Mouse (Mus musculus): ENCODE measurements around the gene Slain2. TPM values are rescaled to one million over a fixed set of nuclear protein-coding genes. Genes with fewer than 3 reads are reported as not detected.

Gene Slain2
- 1.8 and 7.7 TPM in 2 replicates for polyA plus RNA-seq (2021; fragmentation: Nextera tagmentation)
- long read RNA-seq, experiment 1, full-length matches to known transcripts = 7 of 18 reads
- long read RNA-seq, experiment 1, partial matches to known transcripts = 11 of 18 reads
- long read RNA-seq, experiment 1, other reads (novel, unspliced or antisense) = 0 of 18 reads
- long read RNA-seq, experiment 2, partial matches to known transcripts = 2 of 6 reads
- long read RNA-seq, experiment 2, other reads (novel, unspliced or antisense) = 4 of 6 reads

DNA sequence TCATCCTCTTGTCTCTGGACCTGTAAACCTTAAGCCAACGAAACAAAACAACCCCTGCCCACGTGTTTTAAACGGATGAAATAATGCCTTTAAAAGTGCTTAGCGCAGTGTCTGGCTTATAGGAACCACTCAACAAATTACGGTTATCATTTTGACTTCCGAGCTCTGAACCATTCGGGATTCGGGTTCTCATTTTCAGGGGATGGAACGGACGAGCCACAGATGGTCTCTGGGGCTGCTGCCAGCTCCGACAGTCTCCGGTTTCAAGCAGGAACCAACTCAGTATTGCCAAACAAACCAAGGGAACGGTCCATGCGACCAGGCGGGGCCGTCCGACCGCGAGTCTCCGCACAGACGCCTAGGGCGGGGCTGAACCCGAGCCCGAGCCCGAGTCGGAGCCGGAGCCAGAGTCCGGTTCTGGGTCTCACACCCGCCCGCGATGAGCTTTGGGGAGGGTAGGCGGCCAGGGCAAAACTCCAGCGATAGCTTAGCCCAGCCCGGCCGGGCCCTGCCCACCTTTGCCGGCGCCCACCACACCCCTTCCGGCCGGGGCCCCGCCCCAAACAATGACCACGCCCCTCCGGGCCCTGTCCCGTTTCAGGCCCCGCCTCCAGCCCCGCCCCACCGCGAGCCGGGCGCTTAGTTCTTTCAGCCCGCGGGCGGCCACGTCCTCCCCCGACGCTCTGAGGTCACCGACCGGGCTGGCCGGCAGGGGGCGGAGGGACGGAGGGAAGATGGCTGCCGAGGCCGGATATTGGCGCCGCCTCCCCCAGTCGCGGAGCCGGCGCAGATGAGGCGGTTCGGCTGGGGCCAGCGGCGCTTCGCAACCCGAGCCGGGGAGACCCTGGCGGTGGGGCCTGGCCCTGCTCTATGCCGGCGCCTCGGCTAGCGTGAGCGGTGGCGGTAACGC is at the start of gene Slain2:
Slain2 (plus strand) TSS at position 657 of the 910 bp plus-strand sequence.

DNA sequence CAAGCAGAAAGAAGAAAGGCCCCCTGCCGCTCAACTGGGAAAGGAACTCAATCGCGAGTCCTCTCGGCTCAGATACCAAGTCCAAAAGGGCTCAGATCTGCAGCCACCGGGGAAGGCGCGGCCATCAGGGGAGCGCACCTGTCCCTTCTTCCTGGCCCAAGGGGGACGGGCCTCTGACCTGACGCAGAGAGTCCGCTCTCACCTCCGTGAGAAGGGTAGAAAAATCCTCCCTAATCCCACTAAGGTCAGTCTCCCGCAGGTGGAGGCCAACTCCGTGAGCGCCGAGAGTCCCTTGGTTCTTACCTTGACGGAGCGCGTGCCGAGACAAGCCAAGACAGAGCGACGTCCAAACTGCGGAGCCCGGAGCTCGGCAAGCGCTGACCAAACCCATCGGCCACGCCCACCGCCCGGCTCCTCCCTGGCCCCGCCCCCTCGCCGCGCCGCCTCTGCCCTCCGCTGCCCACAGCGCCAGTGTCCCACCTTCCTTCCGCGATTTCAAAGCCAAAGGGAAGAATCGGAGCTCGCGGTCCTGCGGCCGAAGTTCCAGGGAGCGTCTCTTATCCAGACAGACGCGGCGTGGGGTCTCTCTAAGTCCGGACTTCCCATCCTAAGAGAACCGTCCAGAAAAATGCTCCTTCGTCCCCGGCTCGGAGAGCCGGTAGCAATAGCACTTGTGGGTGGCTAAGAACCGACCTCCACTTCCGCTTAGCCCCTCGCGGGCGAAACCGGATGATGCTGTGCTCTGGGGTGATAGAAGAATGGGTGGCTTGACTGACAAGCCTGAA is 45.8 kb upstream of the Slain2 start, which contains the start of gene Tec:
Tec (minus strand) TSS at position 393 of the 785 bp plus-strand sequence.

DNA sequence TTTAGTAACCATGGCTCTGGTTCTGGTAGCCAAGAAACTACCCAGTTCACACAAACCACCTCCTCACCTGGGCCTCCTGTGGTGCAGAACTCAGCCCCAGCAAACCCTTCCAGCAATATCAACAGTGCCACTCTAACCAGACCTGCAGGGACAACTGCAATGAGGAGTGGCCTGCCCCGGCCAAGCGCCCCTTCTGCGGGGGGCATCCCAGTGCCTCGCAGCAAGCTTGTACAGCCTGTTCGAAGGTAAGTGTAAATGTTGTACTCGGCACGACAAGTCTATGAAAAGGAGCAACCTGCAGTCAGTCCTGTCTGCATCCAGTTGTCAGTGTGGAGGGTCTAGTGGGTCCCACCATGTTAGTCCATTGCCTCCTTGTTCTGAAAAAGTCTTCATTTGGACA is 60.5 kb downstream of the Slain2 start, which contains the start of gene Gm10135:
Gm10135 (minus strand) TSS at position 101 of the 400 bp plus-strand sequence.

GRCm38 (mm10) chr5:73006784-73007581 is 92.9 kb downstream of the Slain2 start, which contains the start of gene Slc10a4:
Gene Slc10a4, plus strand, starts transcription at chr5:73006883.

Other genes with a start within 250 kb of the Slain2 start
- gene Txk, start 161.5 kb upstream of the Slain2 start, polyA plus RNA-seq (2021; fragmentation: Nextera tagmentation) = 0.05 and 0.32 TPM in 2 replicates
- gene Tec, start 45.8 kb upstream of the Slain2 start, polyA plus RNA-seq (2021; fragmentation: Nextera tagmentation) = 1.2 and 1.5 TPM in 2 replicates
- not detected in 2 replicates for gene Gm10135, start 60.4 kb downstream of the Slain2 start, polyA plus RNA-seq (2021; fragmentation: Nextera tagmentation)
- gene Slc10a4, start 92.6 kb downstream of the Slain2 start, polyA plus RNA-seq (2021; fragmentation: Nextera tagmentation) = 2.3 TPM in 2 replicates

Measured in left cerebral cortex, adult 6 months (tissue).